Mouse (Mus musculus) testis, adult 2 months (tissue): Measurements from ENCODE around the gene Myo6. TPM values are rescaled to one million over a fixed set of nuclear protein-coding genes. Genes with fewer than 3 reads are reported as not detected.

Experiments used
- H3K27ac ChIP-seq: fragments of 200-500 bp; 2 replicates; pipeline ENCODE4 v1.5.1; 2012; ENCODE audit warnings: low read depth, low read length; ENCODE audit not compliant: control insufficient read depth, insufficient read depth
- H3K27me3 ChIP-seq: fragments of 200-500 bp; 2 replicates; pipeline ENCODE4 v1.6.1; 2012; ENCODE audit warnings: mild to moderate bottlenecking, low read length, moderate library complexity; ENCODE audit not compliant: control insufficient read depth, insufficient read depth
- H3K36me3 ChIP-seq: fragments of 200-500 bp; 2 replicates; pipeline ENCODE4 v1.6.1; 2012; ENCODE audit warnings: mild to moderate bottlenecking, low read length; ENCODE audit not compliant: control insufficient read depth, insufficient read depth
- H3K4me1 ChIP-seq: fragments of 200-500 bp; 2 replicates; pipeline ENCODE4 v1.6.1; 2012; ENCODE audit warnings: low read length; ENCODE audit not compliant: control insufficient read depth, insufficient read depth
- H3K4me3 ChIP-seq: fragments of 200-500 bp; 2 replicates; pipeline ENCODE4 v1.5.1; 2012; ENCODE audit warnings: low read depth, mild to moderate bottlenecking, low read length, moderate library complexity, mixed read lengths; ENCODE audit not compliant: control insufficient read depth
- CTCF ChIP-seq: fragments of 200-500 bp; IDR thresholded peaks from 2 replicates; pipeline ENCODE4 v1.5.1; 2012; ENCODE audit warnings: low read depth, mild to moderate bottlenecking, inconsistent platforms, low read length, moderate library complexity; ENCODE audit not compliant: control insufficient read depth, insufficient read depth, insufficient replicate concordance
- POLR2A ChIP-seq: fragments of 200-500 bp; IDR thresholded peaks from 2 replicates; pipeline ENCODE4 v1.6.1; 2012; ENCODE audit warnings: low read depth, mild to moderate bottlenecking, inconsistent platforms, low read length, moderate library complexity; ENCODE audit not compliant: control insufficient read depth
- polyA plus RNA-seq: library from polyadenylated mRNA; depleted of rRNA; stranded (reverse); fragments of >200 nt; gene quantifications from 2 replicates; pipeline ENCODE4 v1.2.3, GENCODE M21; 2012

Gene Myo6
- polyA plus RNA-seq, 1 experiment = 6.7 TPM

GRCm38 (mm10) chr9:80241719-80242118 is 76.9 kb downstream of the Myo6 start:
- Histone ChIP-seq H3K27ac (no peak overlapping the region), H3K27me3 (no peaks in the 10 kb centered on the region), H3K4me1 (no peaks in the 10 kb centered on the region), H3K36me3 (no peaks in the 10 kb centered on the region), H3K4me3 (no peak overlapping the region)
- TF ChIP-seq POLR2A = no peak
- TF ChIP-seq CTCF = no peak

DNA sequence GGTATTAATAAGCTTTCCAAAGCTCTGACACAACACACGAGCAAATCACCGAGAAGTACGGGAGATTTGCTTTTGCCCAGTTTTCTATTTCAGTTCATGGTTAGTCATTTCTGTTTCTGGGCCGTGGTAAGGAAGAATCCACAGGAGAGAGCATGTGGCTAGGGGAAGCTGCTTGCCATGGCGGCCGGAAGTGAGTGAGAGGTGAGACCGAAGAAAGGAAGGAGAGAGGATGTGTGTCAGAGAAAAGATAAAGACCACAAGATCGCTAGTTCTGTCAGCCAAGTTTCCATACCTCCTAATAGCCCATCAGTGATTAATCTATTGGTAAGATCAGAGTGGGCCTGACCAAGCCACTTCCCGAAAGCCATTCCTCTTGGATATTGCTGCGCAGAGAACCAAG is 87.3 kb downstream of the Myo6 start:
- H3K27ac ChIP-seq = no peak overlapping the region
- H3K36me3 ChIP-seq = no peaks in the 10 kb centered on the region
- no peaks in the 10 kb centered on the region for H3K4me1 ChIP-seq
- H3K4me3 ChIP-seq = no peak overlapping the region
- TF ChIP-seq CTCF (no peak), POLR2A (no peak)
- H3K27me3 ChIP-seq = no peaks in the 10 kb centered on the region

- Histone ChIP-seq H3K4me1 (no peaks in the 10 kb centered on the region), H3K4me3 (no peak overlapping the region), H3K27ac (no peak overlapping the region), H3K36me3 (no peaks in the 10 kb centered on the region), H3K27me3 (no peaks in the 10 kb centered on the region)
- no peak for TF ChIP-seq CTCF
These were observed 88.4 kb downstream of the Myo6 start for GRCm38 (mm10) chr9:80253241-80253640.

- H3K4me3 ChIP-seq = no peak overlapping the region
- H3K4me1 ChIP-seq = no peaks in the 10 kb centered on the region
- H3K36me3 ChIP-seq = no peaks in the 10 kb centered on the region
- TF ChIP-seq POLR2A = no peak
- TF ChIP-seq CTCF = no peak
- no peaks in the 10 kb centered on the region for H3K27me3 ChIP-seq
- H3K27ac ChIP-seq = no peak overlapping the region
These were observed 91.7 kb downstream of the Myo6 start for GRCm38 (mm10) chr9:80256561-80256960.

DNA sequence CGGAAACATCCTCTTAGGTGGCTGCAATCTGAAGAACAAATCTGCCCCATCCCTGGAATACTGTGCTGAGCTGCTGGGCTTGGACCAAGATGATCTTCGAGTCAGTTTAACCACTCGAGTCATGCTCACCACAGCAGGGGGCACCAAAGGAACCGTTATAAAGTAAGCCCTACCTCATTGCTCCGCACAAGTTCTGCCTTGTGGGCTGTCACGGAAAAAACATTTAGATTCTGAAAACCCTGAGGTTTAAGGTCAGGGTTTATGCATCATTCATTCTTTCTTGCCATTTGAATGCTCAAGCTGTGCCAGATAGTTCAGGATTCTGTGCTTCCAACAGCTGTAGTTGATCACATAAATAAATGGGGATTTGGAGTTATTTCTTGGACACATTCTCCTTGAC is 93.6 kb downstream of the Myo6 start:
- H3K27me3 ChIP-seq = no peaks in the 10 kb centered on the region
- TF ChIP-seq CTCF = no peak
- TF ChIP-seq POLR2A = no peak
- no peaks in the 10 kb centered on the region for H3K36me3 ChIP-seq
- H3K27ac ChIP-seq = no peak overlapping the region
- H3K4me1 ChIP-seq = no peaks in the 10 kb centered on the region; the same call in none of the 2 replicates
- no peak overlapping the region for H3K4me3 ChIP-seq

DNA sequence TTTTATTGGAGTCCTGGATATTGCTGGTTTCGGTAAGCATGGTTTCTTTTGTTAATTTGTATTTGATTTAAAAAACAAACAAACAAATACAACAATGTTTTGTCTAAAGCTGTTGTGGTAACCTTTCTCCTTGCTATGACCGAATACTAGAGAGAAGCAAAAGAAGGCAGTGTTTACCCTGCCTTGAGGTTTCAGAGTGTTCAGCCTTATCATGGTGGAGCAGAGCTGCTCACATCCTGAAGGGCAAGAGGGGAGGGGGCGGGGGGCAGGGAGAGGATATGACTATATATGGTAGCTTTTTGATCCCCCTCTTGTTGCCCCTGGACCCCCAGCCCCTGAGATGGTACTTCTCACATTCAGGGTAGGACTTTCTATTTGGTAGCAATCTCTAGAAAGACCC is 96.1 kb downstream of the Myo6 start:
- H3K27ac ChIP-seq = no peak overlapping the region
- no peaks in the 10 kb centered on the region; the same call in none of the 2 replicates for H3K4me1 ChIP-seq
- H3K27me3 ChIP-seq = no peaks in the 10 kb centered on the region
- TF ChIP-seq POLR2A = no peak
- TF ChIP-seq CTCF = no peak
- no peaks in the 10 kb centered on the region for H3K36me3 ChIP-seq
- H3K4me3 ChIP-seq = no peak overlapping the region

- no peaks in the 10 kb centered on the region for H3K36me3 ChIP-seq
- TF ChIP-seq CTCF (no peak), POLR2A (no peak)
- H3K27ac ChIP-seq = no peak overlapping the region
- H3K27me3 ChIP-seq = no peaks in the 10 kb centered on the region
- H3K4me3 ChIP-seq = no peak overlapping the region
- no peaks in the 10 kb centered on the region; the same call in none of the 2 replicates for H3K4me1 ChIP-seq
These were observed 97.7 kb downstream of the Myo6 start for GRCm38 (mm10) chr9:80262367-80263026.

DNA sequence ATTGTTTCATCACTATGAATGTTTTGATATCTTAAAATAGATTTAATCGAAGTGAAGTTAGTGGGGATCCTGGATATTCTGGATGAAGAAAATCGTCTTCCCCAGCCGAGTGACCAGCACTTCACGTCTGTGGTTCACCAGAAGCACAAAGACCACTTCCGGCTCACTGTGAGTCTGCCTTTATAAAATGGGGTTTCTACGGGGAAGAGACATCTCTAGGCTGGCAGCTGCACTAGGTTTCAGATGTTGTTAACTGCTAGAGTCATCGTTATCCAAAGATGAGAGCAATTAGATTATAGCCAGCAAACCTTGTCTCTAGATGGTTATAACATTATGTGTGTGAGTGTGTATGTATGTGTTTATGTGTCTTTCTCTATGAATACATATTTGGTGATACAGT is 101.3 kb downstream of the Myo6 start:
- TF ChIP-seq CTCF = no peak
- TF ChIP-seq POLR2A = no peak

More for the DNA sequence above, 101.3 kb downstream of the Myo6 start:
- H3K27me3 ChIP-seq = no peaks in the 10 kb centered on the region
- no peaks in the 10 kb centered on the region for H3K36me3 ChIP-seq
- H3K4me3 ChIP-seq = no peak overlapping the region
- H3K27ac ChIP-seq = no peak overlapping the region
- H3K4me1 ChIP-seq = no peaks in the 10 kb centered on the region; the same call in none of the 2 replicates
